Mouse (Mus musculus) embryonic facial prominence, embryonic 15.5 days (tissue): ENCODE results near the gene Mark3. TPM values are rescaled to one million over a fixed set of nuclear protein-coding genes. Genes with fewer than 3 reads are reported as not detected.
A peak's percentile ranks its signal among the peaks of the same experiment; 100 is the strongest.

Experiments used
- ATAC-seq: fragments of 200-750 bp; cut with Nextera tagmentation; 2 replicates; pipeline ENCODE4 v1.8.0; 2017; ENCODE audit warnings: low read depth, moderate TSS enrichment; ENCODE audit not compliant: insufficient number of reproducible peaks, low FRiP score, low TSS enrichment
- H3K27ac ChIP-seq: fragments of 300-500 bp; sonication (generic); replicated peaks from 2 replicates; pipeline ENCODE4 v1.5.1; 2015; ENCODE audit warnings: mild to moderate bottlenecking, inconsistent platforms
- H3K27me3 ChIP-seq: fragments of 300-500 bp; sonication (generic); 2 replicates; pipeline ENCODE4 v1.6.1; 2015; ENCODE audit warnings: inconsistent platforms
- H3K36me3 ChIP-seq: fragments of 300-500 bp; sonication (generic); 2 replicates; pipeline ENCODE4 v1.6.1; 2015; ENCODE audit warnings: mild to moderate bottlenecking, inconsistent platforms
- H3K4me1 ChIP-seq: fragments of 300-500 bp; sonication (generic); 2 replicates; pipeline ENCODE4 v1.6.1; 2015; ENCODE audit warnings: inconsistent platforms
- H3K4me2 ChIP-seq: fragments of 300-500 bp; sonication (generic); replicated peaks from 2 replicates; pipeline ENCODE4 v1.6.1; 2015; ENCODE audit warnings: mild to moderate bottlenecking, inconsistent platforms
- H3K4me3 ChIP-seq: fragments of 300-500 bp; sonication (generic); replicated peaks from 2 replicates; pipeline ENCODE4 v1.5.1; 2015; ENCODE audit warnings: mild to moderate bottlenecking, inconsistent platforms
- H3K9ac ChIP-seq: fragments of 300-500 bp; sonication (generic); 2 replicates; pipeline ENCODE4 v1.6.1; 2015; ENCODE audit warnings: inconsistent platforms
- H3K9me3 ChIP-seq: fragments of 300-500 bp; sonication (generic); replicated peaks from 2 replicates; pipeline ENCODE4 v1.6.1; 2016; ENCODE audit warnings: inconsistent platforms
- WGBS: fragments of 180-500 bp; shearing (Covaris S2); methylation state at CpG from one replicate; pipeline ENCODE4 v1.1.7; 2015; 5-methylcytosine and 5-hydroxymethylcytosine counted together
- polyA plus RNA-seq: library from polyadenylated mRNA; unstranded; fragments of >200 nt; fragmentation: Nextera tagmentation; extraction: Ambion mirVana; gene quantifications from 2 replicates; pipeline ENCODE4 v1.2.1, GENCODE M21; 2015

Mark3 gene
- polyA plus RNA-seq, result 37.7 and 40.1 TPM in 2 replicates

- Histone ChIP-seq H3K27me3 (no peaks in the 10 kb centered on the region), H3K4me2 (peak within 1 kb of the TSS; percentile 86), H3K9me3 (no peaks in the 10 kb centered on the region), H3K4me3 (peak within 1 kb of the TSS; percentile 99), H3K36me3 (no peaks in the 10 kb centered on the region), H3K9ac (peak within 1 kb of the TSS; percentile 98), H3K27ac (peak within 1 kb of the TSS; percentile 95), H3K4me1 (peaks cover 22% of the 10 kb centered on the region)
- under 1% methylated on average over 53 of the region's 75 CpGs for WGBS
- ATAC-seq, result peak; percentile 99
Observed at GRCm38 (mm10) chr12:111574074-111574886, at the start of gene Mark3. Gene Mark3 (plus strand): TSS chr12:111574523.

DNA sequence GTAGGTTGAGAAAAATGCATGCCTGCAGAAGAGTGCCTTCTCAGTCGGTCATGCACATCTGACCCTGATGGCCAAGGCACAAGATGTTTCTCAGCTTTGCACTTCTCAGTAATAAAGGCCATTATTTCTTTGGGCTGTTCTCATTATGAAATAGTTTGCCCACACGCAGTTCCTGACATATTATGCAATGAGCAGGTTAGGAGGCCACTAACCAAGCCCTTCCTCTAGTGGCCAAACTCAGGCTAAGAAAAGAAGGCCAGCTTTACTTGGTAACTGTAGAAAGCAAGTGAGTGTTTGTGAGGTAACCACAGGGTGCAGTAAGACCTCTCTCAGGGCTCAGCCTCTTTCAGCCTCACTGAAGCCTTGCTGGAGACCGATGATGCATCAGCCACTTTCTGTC lies 49.4 kb upstream of the Mark3 start:
- H3K36me3 ChIP-seq, result no peaks in the 10 kb centered on the region
- no peaks in the 10 kb centered on the region for H3K27me3 ChIP-seq
- no peak overlapping the region for H3K4me3 ChIP-seq
- ATAC-seq, result no peak
- no peak overlapping the region for H3K4me2 ChIP-seq
- no peak overlapping the region for H3K27ac ChIP-seq
- no peaks in the 10 kb centered on the region; the same call in 1 of the 2 replicates for H3K9me3 ChIP-seq
- H3K4me1 ChIP-seq, result no peaks in the 10 kb centered on the region
- no peak overlapping the region for H3K9ac ChIP-seq
- 79% methylated on average over 3 of the region's 3 CpGs for WGBS

DNA sequence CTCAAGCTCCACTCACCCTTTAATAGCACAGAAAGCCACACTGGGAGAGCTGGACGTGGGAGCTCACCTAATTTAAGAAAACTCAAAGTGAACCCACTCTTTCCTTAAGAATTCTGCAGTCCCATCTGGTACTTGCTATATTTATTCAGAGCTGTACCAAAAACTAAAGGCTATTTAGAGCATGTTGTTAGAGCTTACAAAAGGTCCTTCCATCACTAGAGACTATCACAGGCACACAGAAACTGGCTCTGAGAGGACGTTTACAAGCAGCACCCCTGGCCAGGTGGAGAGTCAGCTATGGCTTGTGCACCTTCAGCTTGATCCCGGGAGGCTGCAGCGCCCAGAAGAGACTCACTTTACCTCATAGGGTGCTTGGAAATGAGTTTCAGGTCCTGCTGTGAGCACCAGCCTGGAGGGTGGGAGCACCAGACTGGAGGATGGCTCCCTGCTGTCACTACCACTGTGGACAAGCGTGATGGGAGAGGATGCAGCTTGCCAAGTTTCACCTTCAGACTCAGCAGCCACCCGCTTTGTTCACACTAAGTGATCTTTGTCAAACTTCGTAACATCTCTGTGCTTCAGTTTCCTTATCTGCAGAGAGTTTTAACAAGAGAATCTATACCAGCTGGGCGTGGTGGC lies 46.6 kb upstream of the Mark3 start:
- Histone ChIP-seq H3K27ac (no peak overlapping the region), H3K4me3 (no peak overlapping the region), H3K9me3 (no peaks in the 10 kb centered on the region), H3K27me3 (no peaks in the 10 kb centered on the region), H3K4me2 (no peak overlapping the region), H3K9ac (no peak overlapping the region), H3K4me1 (no peaks in the 10 kb centered on the region), H3K36me3 (no peaks in the 10 kb centered on the region)
- no peak for ATAC-seq
- 62% methylated on average over 8 of the region's 8 CpGs for WGBS

DNA sequence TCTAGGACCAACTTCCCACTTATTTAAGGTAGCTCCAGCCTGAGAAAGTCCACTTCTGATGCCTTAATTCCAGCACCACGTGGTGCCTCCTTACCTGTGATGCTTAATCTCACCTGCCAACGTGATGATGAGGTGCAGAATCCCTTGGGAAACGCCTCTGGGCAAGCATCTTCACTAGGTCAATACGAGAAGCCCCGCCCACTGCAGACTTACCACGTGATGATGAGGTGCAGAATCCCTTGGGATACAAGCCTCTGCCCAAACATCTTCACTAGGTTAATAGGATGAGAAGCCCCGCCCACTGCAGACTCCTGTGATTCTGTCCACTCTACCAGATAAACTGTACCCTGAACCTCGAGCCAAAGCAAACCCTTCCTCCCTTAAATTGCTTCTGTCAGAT lies 45.1 kb upstream of the Mark3 start:
- Histone ChIP-seq H3K4me3 (no peak overlapping the region), H3K27ac (no peak overlapping the region), H3K27me3 (no peaks in the 10 kb centered on the region), H3K4me2 (no peak overlapping the region), H3K36me3 (no peaks in the 10 kb centered on the region), H3K4me1 (no peaks in the 10 kb centered on the region), H3K9ac (no peak overlapping the region), H3K9me3 (no peaks in the 10 kb centered on the region)
- ATAC-seq, result no peak
- 16% methylated on average over 8 of the region's 8 CpGs for WGBS

GRCm38 (mm10) chr12:111533096-111533794 lies 41.1 kb upstream of the Mark3 start:
- Histone ChIP-seq H3K4me2 (no peak overlapping the region), H3K27ac (no peak overlapping the region), H3K27me3 (no peaks in the 10 kb centered on the region), H3K4me3 (no peak overlapping the region), H3K4me1 (0 out of 2 replicates have a peak, but pooled peaks cover 7% of the 10 kb centered on the region), H3K9ac (no peak overlapping the region), H3K36me3 (no peaks in the 10 kb centered on the region), H3K9me3 (no peaks in the 10 kb centered on the region)
- no peak for ATAC-seq
- WGBS, result 58% methylated on average over 11 of the region's 11 CpGs

DNA sequence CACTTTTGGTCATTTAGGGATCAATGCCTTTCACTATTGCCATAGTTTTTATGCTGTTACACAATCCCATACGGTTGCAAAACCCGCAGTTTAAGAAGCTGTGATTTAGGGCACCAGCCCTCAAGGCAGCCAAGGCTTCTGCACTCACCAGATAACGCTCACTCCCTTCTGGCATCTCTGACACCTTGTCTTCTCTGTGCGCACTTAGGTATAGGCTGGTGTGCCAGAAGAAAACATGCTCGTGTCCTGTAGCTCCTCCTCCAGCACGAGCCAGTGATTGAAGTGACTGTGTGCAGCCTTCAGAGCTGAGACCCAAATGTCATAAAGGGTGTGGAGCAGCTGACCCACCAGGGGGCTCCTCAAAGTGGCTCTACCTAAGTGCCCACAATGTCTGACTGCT lies 39.0 kb upstream of the Mark3 start:
- Histone ChIP-seq H3K4me1 (peaks cover 19% of the 10 kb centered on the region), H3K27me3 (no peaks in the 10 kb centered on the region), H3K4me3 (no peak overlapping the region), H3K9ac (no peak overlapping the region), H3K27ac (no peak overlapping the region), H3K9me3 (no peaks in the 10 kb centered on the region), H3K36me3 (peaks cover 10% of the 10 kb centered on the region), H3K4me2 (no peak overlapping the region)
- no peak for ATAC-seq
- WGBS, result 61% methylated on average over 6 of the region's 6 CpGs

DNA sequence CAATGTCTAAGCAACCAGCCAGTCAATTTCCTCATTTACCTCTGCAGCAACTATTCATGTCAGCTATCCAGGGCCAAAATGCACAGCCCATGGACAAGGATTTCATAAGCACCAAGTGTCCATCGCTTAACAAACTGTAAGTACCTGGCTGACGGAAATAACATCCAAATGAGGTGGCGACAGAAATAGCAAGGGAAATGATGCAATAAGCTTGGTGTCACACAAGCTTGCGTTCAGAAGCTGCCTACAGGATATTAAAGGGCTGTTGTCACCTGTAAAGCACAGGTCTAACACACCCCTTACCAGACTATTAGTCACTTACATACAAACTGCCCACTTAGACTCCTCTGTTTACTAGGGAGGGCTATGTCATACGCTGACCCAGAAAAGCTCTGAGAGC lies 38.6 kb upstream of the Mark3 start:
- H3K36me3 ChIP-seq, result peaks cover 15% of the 10 kb centered on the region
- no peak for ATAC-seq
- no peaks in the 10 kb centered on the region for H3K27me3 ChIP-seq
- no peaks in the 10 kb centered on the region for H3K9me3 ChIP-seq
- no peak overlapping the region for H3K27ac ChIP-seq
- no peak overlapping the region for H3K4me2 ChIP-seq
- H3K9ac ChIP-seq, result no peak overlapping the region
- peaks cover 24% of the 10 kb centered on the region for H3K4me1 ChIP-seq
- WGBS, result 77% methylated on average over 5 of the region's 5 CpGs
- no peak overlapping the region for H3K4me3 ChIP-seq

- H3K36me3 ChIP-seq, result peaks cover 24% of the 10 kb centered on the region
- peak overlapping the region; percentile 84; the same call in 1 of the 2 replicates for H3K9ac ChIP-seq
- no peaks in the 10 kb centered on the region for H3K27me3 ChIP-seq
- ATAC-seq, result no peak
- peaks cover 25% of the 10 kb centered on the region for H3K4me1 ChIP-seq
- WGBS, result 46% methylated on average over 4 of the region's 4 CpGs
- peak overlapping the region; percentile 92 for H3K27ac ChIP-seq
- peak overlapping the region; percentile 53 for H3K4me2 ChIP-seq
- H3K4me3 ChIP-seq, result peak overlapping the region; percentile 94
- no peaks in the 10 kb centered on the region for H3K9me3 ChIP-seq
Observed at GRCm38 (mm10) chr12:111536746-111537145, 37.6 kb upstream of the Mark3 start.

GRCm38 (mm10) chr12:111537341-111537740 lies 37.0 kb upstream of the Mark3 start:
- peak overlapping the region; percentile 94 for H3K4me3 ChIP-seq
- peak overlapping the region; percentile 53 for H3K4me2 ChIP-seq
- peak overlapping the region; percentile 92 for H3K27ac ChIP-seq
- ATAC-seq, result no peak; the same call in 1 of the 2 replicates
- H3K9me3 ChIP-seq, result no peaks in the 10 kb centered on the region
- peak overlapping the region; percentile 84 for H3K9ac ChIP-seq
- peaks cover 30% of the 10 kb centered on the region for H3K36me3 ChIP-seq
- H3K4me1 ChIP-seq, result peaks cover 25% of the 10 kb centered on the region
- no peaks in the 10 kb centered on the region for H3K27me3 ChIP-seq
- WGBS, result under 1% methylated on average over 22 of the region's 22 CpGs

DNA sequence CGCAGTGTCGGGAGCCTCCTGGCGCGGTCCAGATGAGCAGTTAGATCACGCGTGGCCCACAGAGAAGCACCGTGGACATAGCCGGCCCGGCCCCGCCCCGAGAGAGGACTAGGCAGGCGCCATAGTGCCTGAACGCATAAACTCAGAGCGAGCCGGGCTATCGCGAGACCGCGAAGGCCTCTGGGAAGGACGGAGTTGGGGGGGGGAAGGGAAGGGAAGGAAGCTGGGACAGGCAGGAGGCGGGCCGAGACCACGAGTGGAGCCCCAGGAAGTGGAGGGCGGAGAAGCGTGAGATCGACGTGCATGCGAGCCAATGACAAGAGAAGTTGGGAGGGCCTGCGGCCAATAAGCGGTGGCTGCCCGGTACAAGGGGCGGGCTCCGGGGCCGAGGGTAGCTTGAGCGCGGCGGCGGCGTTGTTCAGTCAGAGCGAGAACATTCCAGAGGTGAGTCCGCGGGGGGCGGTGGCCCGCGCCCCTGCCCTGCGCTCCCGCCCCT lies 36.5 kb upstream of the Mark3 start, which contains the start of gene Eif5:
Gene Eif5, plus strand, starts transcription at position 221 of the 496 bp plus-strand sequence.
- under 1% methylated on average over 37 of the region's 47 CpGs for WGBS
- peak within 1 kb of the TSS; percentile 94 for H3K4me3 ChIP-seq
- peaks cover 25% of the 10 kb centered on the region for H3K4me1 ChIP-seq
- peak within 1 kb of the TSS; percentile 74 for H3K4me2 ChIP-seq
- peaks cover 35% of the 10 kb centered on the region for H3K36me3 ChIP-seq
- no peaks in the 10 kb centered on the region for H3K9me3 ChIP-seq
- ATAC-seq, result peak; percentile 100
- H3K9ac ChIP-seq, result peak within 1 kb of the TSS; percentile 97
- peak within 1 kb of the TSS; percentile 96 for H3K27ac ChIP-seq
- no peaks in the 10 kb centered on the region for H3K27me3 ChIP-seq
